Mouse (Mus musculus) liver, postnatal 0 days (tissue): ENCODE measurements around the gene Ttll8. TPM values are rescaled to one million over a fixed set of nuclear protein-coding genes. Genes with fewer than 3 reads are reported as not detected.

ENCODE experiments used
- ATAC-seq: fragments of 200-750 bp; cut with Nextera tagmentation; 2 replicates; pipeline ENCODE4 v1.8.0; 2017; ENCODE audit warnings: mild to moderate bottlenecking, moderate library complexity
- DNase-seq: peaks from one replicate; pipeline ENCODE4 v3.0.0-alpha.2; 2016
- H3K27ac ChIP-seq: fragments of 300-500 bp; sonication (generic); 2 replicates; pipeline ENCODE4 v1.5.1; 2014; ENCODE audit warnings: antibody characterized with exemption, moderate library complexity, mild to moderate bottlenecking, low read depth
- H3K27me3 ChIP-seq: fragments of 300-500 bp; sonication (generic); 2 replicates; pipeline ENCODE4 v1.6.1; 2014; ENCODE audit warnings: low read length, control low read depth, mixed read lengths; ENCODE audit not compliant: insufficient read depth
- H3K36me3 ChIP-seq: fragments of 300-500 bp; sonication (generic); replicated peaks from 2 replicates; pipeline ENCODE4 v1.6.1; 2014; ENCODE audit warnings: mild to moderate bottlenecking, control low read depth, low read length, moderate library complexity, mixed read lengths; ENCODE audit not compliant: insufficient read depth
- H3K4me1 ChIP-seq: fragments of 300-500 bp; sonication (generic); 2 replicates; pipeline ENCODE4 v1.6.1; 2014; ENCODE audit warnings: antibody characterized with exemption, mild to moderate bottlenecking, control low read depth; ENCODE audit not compliant: insufficient read depth
- H3K4me2 ChIP-seq: fragments of 300-500 bp; sonication (generic); 2 replicates; pipeline ENCODE4 v1.6.1; 2014; ENCODE audit warnings: low read depth, mild to moderate bottlenecking, low read length, moderate library complexity, mixed read lengths
- H3K4me3 ChIP-seq: fragments of 300-500 bp; sonication (generic); 2 replicates; pipeline ENCODE4 v1.5.1; 2014; ENCODE audit warnings: low read depth, low read length
- H3K9ac ChIP-seq: fragments of 300-500 bp; sonication (generic); replicated peaks from 2 replicates; pipeline ENCODE4 v1.6.1; 2014; ENCODE audit warnings: mild to moderate bottlenecking, moderate library complexity
- H3K9me3 ChIP-seq: fragments of 300-500 bp; sonication (generic); 2 replicates; pipeline ENCODE4 v1.6.1; 2016; ENCODE audit warnings: mild to moderate bottlenecking, control low read depth, low read length, mixed read lengths
- CTCF ChIP-seq: sonication (generic); IDR thresholded peaks from 2 replicates; pipeline ENCODE4 v1.5.1; 2016; ENCODE audit warnings: antibody characterized with exemption, low read depth
- EP300 ChIP-seq: IDR thresholded peaks from 2 replicates; pipeline ENCODE4 v1.6.1; 2016; ENCODE audit warnings: antibody characterized with exemption, low read depth, mild to moderate bottlenecking
- WGBS: fragments of 180-500 bp; shearing (Covaris S2); extraction: QIAGEN DNeasy Blood & Tissue Kit; methylation state at CpG from one replicate; pipeline ENCODE4 v1.1.7; 2014; ENCODE audit not compliant: insufficient replicate concordance; 5-methylcytosine and 5-hydroxymethylcytosine counted together
- polyA plus RNA-seq: library from polyadenylated mRNA; unstranded; fragments of >200 nt; fragmentation: Nextera tagmentation; extraction: Ambion mirVana; gene quantifications from 2 replicates; pipeline ENCODE4 v1.2.1, GENCODE M21; 2015

The Ttll8 gene
- polyA plus RNA-seq, 1 experiment from 2014 or later, result not detected

GRCm38 (mm10) chr15:88955342-88955741 lies 1.1 kb upstream of the Ttll8 start:
- Histone ChIP-seq H3K9me3 (no peaks in the 10 kb centered on the region), H3K9ac (no peak overlapping the region), H3K27ac (no peak overlapping the region), H3K4me3 (no peak overlapping the region), H3K4me1 (0 out of 2 replicates have a peak, but pooled peaks cover 2% of the 10 kb centered on the region), H3K36me3 (no peaks in the 10 kb centered on the region), H3K27me3 (peaks cover 22% of the 10 kb centered on the region), H3K4me2 (no peak overlapping the region)
- ATAC-seq, result no peak
- TF ChIP-seq CTCF, result no peak
- no peak for TF ChIP-seq EP300
- 78% methylated on average over 6 of the region's 6 CpGs for WGBS
- no peak for DNase-seq

- ATAC-seq (no peak), DNase-seq (no peak)
- Histone ChIP-seq H3K4me1 (0 out of 2 replicates have a peak, but pooled peaks cover 2% of the 10 kb centered on the region), H3K4me2 (no peak overlapping the region), H3K36me3 (no peaks in the 10 kb centered on the region), H3K9me3 (no peaks in the 10 kb centered on the region), H3K9ac (no peak overlapping the region), H3K4me3 (no peak overlapping the region), H3K27me3 (peaks cover 22% of the 10 kb centered on the region), H3K27ac (no peak overlapping the region)
- no peak for TF ChIP-seq CTCF
- TF ChIP-seq EP300, result no peak
- 84% methylated on average over 4 of the region's 4 CpGs for WGBS
Observed at GRCm38 (mm10) chr15:88951246-88951645, 3.0 kb downstream of the Ttll8 start.

- DNase-seq (no peak), ATAC-seq (peak; percentile 43; the same call in 1 of the 2 replicates)
- TF ChIP-seq CTCF (no peak), EP300 (no peak)
- no peak overlapping the region for H3K4me2 ChIP-seq
- WGBS, result 49% methylated on average over 6 of the region's 6 CpGs
- no peaks in the 10 kb centered on the region for H3K36me3 ChIP-seq
- no peaks in the 10 kb centered on the region for H3K4me1 ChIP-seq
- no peaks in the 10 kb centered on the region for H3K27me3 ChIP-seq
- H3K9me3 ChIP-seq, result no peaks in the 10 kb centered on the region
- no peak overlapping the region for H3K9ac ChIP-seq
- no peak overlapping the region for H3K27ac ChIP-seq
- H3K4me3 ChIP-seq, result no peak overlapping the region
Observed at GRCm38 (mm10) chr15:88946851-88947250, 7.4 kb downstream of the Ttll8 start.

GRCm38 (mm10) chr15:88943896-88944551 lies 10.2 kb downstream of the Ttll8 start:
- DNase-seq (no peak), ATAC-seq (no peak)
- no peak for TF ChIP-seq EP300
- 66% methylated on average over 5 of the region's 5 CpGs for WGBS
- Histone ChIP-seq H3K4me1 (no peaks in the 10 kb centered on the region), H3K9ac (no peak overlapping the region), H3K4me3 (no peak overlapping the region), H3K4me2 (no peak overlapping the region), H3K27me3 (no peaks in the 10 kb centered on the region), H3K9me3 (no peaks in the 10 kb centered on the region), H3K36me3 (no peaks in the 10 kb centered on the region), H3K27ac (no peak overlapping the region)

- TF ChIP-seq EP300 (no peak), CTCF (no peak)
- H3K36me3 ChIP-seq, result no peaks in the 10 kb centered on the region
Observed at GRCm38 (mm10) chr15:88942783-88943182, 11.4 kb downstream of the Ttll8 start.

DNA sequence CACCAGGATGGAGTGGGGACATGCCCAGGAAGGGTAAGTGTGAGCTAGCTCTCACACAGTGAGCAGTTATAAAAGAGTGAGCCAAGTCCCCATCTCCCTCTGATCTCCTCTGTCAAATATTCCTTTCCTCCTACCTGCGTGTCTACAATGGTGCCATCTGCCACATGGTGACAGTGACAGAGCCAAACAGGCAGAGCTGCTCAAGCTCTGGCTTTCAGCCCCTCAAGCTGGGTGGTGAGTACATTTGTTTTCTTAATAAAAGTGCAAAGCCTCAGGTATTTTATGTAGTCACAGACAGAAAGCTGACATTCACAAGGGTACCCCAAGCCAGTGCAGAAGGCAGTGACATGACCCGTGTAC lies 16.9 kb downstream of the Ttll8 start:
- Histone ChIP-seq H3K27me3 (no peaks in the 10 kb centered on the region), H3K9ac (no peak overlapping the region), H3K4me1 (no peaks in the 10 kb centered on the region), H3K4me2 (no peak overlapping the region), H3K36me3 (no peaks in the 10 kb centered on the region), H3K27ac (no peak overlapping the region), H3K9me3 (no peaks in the 10 kb centered on the region), H3K4me3 (no peak overlapping the region)
- TF ChIP-seq EP300 (no peak), CTCF (no peak)
- 47% methylated on average over 2 of the region's 2 CpGs for WGBS
- DNase-seq (no peak), ATAC-seq (no peak)

More at GRCm38 (mm10) chr15:88942783-88943182, 11.4 kb downstream of the Ttll8 start:
- Histone ChIP-seq H3K4me1 (no peaks in the 10 kb centered on the region), H3K9me3 (no peaks in the 10 kb centered on the region), H3K4me3 (no peak overlapping the region), H3K9ac (no peak overlapping the region), H3K27me3 (no peaks in the 10 kb centered on the region), H3K4me2 (no peak overlapping the region), H3K27ac (no peak overlapping the region)
- WGBS, result 52% methylated on average over 5 of the region's 5 CpGs
- DNase-seq (no peak), ATAC-seq (no peak)
